Mouse (Mus musculus) gastrocnemius, postnatal 36 days (tissue): ENCODE measurements around the gene Grhpr. TPM values are rescaled to one million over a fixed set of nuclear protein-coding genes. Genes with fewer than 3 reads are reported as not detected.
"Not testable (repeated sequence)": the region's sequence is repeated elsewhere in the genome, so short reads cannot be mapped to it uniquely, and the experiment has no call there.

ENCODE experiments used
- DNase-seq, 2 experiments: peaks; one replicate each; pipeline ENCODE4 v3.0.0; 2022
- intact Hi-C: fragments of 180-260 bp; cut with DNase I; formaldehyde crosslinking; loops from one replicate; pipeline ENCODE4 v1.15.1; 2025
- total RNA-seq, 2 experiments: library from RNA; stranded (reverse); gene quantifications; 2 replicates each; pipeline ENCODE4 v1.2.3; 2021

Gene Grhpr
- total RNA-seq, 2 experiments from 2014 or later: 25.6 to 26.3 TPM

DNA sequence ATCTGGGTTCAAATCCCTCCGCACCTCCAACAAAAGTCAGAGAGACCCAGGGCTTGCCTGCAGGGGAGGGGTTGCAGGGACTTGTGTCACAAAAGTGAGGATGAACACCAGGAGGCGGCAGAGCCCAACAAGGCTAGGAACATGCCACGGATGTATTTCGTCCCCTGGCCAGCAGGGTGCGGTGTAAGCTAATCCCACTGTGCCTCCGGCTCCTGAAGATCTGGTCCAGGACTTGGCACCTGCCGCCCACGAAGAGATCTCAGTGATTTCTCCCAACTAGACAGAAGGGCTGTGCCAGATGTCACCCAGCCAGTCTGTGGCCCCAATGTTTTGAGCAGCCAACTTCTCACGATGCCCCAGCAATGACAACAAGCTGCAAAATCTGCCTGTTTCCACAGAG is 7.7 kb upstream of the Grhpr start:
- DNase-seq: peak; percentile 77
- intact Hi-C loops: no loop called here

- intact Hi-C loops: loop anchor here (2.0 kb wide), 1 partner anchor 39 kb away; the partner anchor contains the start of gene Zbtb5
- no peak for DNase-seq
These were observed 7.3 kb upstream of the Grhpr start for GRCm38 (mm10) chr4:44973871-44974270.

DNA sequence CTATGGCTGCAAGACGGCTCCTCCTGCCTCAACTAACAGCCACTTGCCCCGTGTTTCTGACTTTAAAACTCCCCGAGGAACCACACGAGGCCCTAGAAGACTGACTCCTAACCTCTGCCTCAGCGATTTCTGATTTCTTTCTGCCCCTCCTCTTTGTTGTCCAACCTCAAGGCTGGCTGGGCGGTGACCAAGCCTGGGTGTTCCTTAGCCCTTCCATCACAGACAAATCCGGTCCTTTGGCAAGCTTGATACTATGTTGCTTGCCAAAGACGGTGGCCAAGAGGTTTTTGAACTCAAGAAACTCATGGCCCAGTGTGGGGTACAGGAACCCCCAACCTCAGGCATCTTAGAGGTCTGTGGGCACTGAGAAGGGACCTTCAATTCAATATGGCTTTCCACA is 6.9 kb upstream of the Grhpr start:
- DNase-seq: no peak
- intact Hi-C loops: loop anchor here (2.0 kb wide), 1 partner anchor 38 kb away; the partner anchor contains the start of gene Zbtb5

- intact Hi-C loops: no loop called here
- no peak for DNase-seq
These were observed 5.1 kb upstream of the Grhpr start for GRCm38 (mm10) chr4:44976026-44976615.

DNA sequence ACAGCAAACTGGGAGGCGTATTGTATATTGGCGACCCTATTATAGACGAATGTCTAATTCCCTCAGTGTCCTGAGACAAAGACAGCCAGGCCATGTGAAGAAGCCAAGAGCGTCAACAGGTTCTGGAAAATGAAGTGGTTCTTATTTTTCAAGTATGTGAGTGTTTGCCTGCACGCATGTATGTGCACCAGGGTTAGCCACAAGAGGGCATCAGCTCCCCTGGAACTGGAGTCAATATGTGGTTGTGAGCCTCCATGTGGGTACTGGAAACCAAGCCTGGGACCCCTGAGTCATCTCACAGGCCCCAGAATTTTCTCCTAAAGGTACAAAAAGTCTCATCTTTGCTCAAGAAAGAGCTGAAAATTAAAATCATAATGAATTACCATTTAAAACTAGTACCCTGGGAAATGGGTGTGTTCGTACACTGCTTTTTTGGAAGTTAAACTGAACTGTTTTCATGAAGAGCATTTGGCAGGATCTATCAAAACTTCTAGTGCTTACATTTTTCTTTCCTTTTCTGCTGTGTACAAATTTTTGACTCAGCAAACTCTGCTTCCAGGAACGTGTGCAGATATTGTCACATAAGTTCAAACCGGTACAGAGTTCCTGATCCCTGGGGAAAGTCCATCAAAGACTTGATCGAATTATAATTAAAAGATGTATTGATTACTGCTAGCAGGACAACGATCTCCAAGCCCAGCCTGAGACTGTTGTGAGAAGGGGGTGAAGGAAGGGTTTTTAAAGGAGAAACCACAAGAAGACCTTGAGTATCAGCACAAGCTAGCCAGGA is 4.1 kb upstream of the Grhpr start:
- intact Hi-C loops: no loop called here
- DNase-seq: no peak

- no peak for DNase-seq
- intact Hi-C loops: no loop called here
These were observed 3.0 kb upstream of the Grhpr start for GRCm38 (mm10) chr4:44978175-44978574.

DNA sequence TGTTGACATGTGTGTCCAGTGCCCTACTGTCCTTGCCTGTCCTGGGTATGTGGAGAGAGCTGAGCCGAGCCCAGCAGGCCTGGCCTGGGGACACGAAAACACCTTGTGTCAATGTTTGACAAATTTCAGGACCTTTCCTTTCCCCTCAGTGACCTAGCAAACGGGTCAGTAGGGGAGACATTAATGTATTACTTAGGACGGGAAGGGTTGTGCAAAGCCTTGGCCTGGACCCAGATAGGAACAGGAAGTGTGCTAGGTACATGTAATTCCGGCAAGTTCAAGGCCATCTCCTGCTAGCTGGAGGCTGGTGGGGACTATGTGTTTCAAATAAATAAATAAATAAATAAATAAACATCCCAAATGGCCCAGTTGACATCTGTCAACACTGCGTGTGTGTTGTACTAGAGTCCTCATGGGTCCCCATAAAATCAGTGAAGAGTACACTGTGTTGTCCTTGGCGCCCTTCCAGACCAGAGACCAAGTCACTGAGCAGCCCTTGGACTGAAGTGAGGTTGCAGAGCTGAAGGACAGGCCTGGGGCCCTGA is 1.3 kb upstream of the Grhpr start:
- intact Hi-C loops: no loop called here

DNA sequence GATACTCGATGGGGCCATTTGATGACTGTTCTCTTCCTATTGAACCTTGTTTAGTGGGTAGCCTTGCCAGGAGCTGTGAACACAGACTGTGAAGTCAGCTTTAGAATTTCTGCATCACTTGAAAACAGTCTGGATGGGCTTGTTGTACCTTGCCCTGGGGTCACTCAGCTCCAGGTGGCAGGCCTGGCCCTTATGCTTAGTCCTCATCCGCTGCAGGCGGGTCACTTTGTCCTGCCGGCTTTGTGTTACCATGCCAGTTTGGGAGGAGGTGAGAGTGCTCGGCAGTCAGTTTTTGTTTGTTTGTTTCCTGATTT is 736 bp downstream of the Grhpr start:
- no peak for DNase-seq
- intact Hi-C loops: no loop called here

More for the DNA sequence above, 1.3 kb upstream of the Grhpr start:
- DNase-seq: no peak

DNA sequence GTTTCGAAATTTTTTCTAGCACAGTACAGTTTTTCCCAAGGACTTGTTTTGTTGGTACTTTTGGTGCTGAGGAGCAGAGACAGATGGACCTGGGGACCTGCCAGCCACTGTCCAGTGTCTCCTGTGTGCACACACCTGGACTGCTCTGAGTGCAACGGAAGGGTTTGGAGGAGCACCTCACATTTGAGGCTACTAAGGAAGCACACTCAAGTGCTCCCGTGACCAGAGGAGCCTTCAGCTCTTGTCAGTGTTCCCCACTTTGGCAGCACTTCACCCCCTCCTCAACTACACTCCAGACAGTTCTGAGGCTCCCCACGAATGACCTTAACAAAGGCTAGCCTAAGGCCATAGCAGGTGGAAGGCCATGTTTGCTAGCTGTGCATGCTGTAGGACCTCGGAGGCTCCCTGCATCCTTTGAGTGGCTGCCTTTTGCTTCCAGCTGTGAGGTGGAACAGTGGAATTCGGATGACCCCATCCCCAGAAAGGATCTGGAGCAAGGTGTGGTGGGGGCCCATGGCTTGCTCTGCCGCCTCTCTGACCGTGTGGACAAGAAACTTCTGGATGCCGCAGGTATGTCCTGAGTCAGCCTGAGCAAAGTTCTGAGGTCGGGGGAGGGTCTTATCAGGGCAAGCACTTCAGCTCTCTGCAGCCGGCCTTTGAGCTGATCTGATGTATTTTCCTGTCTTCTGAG is 1.4 kb downstream of the Grhpr start:
- intact Hi-C loops: no loop called here
- no peak for DNase-seq

GRCm38 (mm10) chr4:44983131-44983740 is 2.0 kb downstream of the Grhpr start:
- intact Hi-C loops: no loop called here
- no peak for DNase-seq

GRCm38 (mm10) chr4:44990560-44990959 is 9.4 kb downstream of the Grhpr start:
- DNase-seq: no peak
- intact Hi-C loops: no loop called here

GRCm38 (mm10) chr4:44992330-44992729 is 11.1 kb downstream of the Grhpr start:
- DNase-seq, intact Hi-C loops: not testable (repeated sequence)

- intact Hi-C loops: not testable (repeated sequence)
These were observed 12.0 kb downstream of the Grhpr start for GRCm38 (mm10) chr4:44993179-44993578.

DNA sequence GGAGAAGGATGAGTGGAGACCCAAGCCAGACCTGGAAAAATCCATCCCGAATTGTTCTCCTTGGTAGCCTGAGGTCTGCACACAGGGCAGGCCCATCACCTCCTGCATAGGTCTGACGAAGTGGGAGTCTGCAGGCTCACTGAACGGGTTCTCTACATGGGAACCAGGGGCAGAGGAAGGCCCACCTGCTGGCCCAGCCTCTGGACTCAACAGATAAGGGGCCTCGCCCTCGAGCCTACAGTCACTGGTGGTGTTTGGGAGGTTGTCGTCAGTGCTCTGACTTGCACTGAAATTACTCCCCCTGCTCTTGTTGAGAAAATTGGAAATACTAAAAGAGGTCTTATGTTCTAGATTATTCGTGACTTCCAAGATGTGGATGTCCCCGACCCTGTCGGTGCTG is 12.7 kb downstream of the Grhpr start:
- DNase-seq: no peak
- intact Hi-C loops: no loop called here

More at GRCm38 (mm10) chr4:44993179-44993578, 12.0 kb downstream of the Grhpr start:
- DNase-seq: not testable (repeated sequence)

DNA sequence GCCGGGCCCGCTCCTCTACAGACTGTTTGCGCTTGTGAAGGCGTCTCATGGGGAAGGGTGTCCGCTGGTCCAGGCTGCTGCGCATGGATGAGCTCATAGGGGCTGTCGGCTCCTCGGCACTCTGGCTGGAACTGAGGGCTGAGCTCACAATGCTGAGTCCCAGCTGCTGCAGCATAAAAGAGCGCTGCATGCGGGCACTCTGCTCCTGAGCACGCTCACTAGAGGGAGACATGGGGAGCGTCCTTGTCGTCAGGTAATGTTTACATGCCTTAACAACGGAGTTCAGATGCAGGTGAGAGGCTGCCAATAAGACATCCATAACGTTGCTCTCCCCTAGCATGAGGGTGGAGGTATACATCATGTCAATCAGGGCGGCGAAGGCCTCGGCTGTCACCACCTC is 13.6 kb downstream of the Grhpr start:
- intact Hi-C loops: no loop called here
- DNase-seq: no peak

- intact Hi-C loops: no loop called here
- DNase-seq: no peak
These were observed 16.9 kb downstream of the Grhpr start for GRCm38 (mm10) chr4:44998071-44998470.

DNA sequence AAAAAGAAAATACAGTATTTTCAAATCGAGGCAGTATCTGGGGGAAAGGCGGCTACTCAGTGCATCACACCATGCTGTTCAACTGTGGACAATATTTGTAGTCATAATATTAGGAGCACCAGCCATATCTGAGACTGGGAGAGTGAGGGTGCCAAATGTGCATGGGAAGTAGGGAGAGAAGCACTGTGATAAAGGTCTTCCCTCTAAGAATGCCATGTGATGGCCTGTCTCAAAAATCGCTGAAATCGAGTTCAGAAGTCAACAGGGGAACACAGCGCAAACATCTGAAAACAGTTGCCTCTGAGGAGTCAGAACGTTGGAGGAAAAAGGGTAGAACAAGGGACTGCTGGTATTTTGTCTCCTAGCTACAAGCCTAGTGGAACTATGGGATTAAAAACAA is 18.8 kb downstream of the Grhpr start:
- no peak for DNase-seq
- intact Hi-C loops: no loop called here

DNA sequence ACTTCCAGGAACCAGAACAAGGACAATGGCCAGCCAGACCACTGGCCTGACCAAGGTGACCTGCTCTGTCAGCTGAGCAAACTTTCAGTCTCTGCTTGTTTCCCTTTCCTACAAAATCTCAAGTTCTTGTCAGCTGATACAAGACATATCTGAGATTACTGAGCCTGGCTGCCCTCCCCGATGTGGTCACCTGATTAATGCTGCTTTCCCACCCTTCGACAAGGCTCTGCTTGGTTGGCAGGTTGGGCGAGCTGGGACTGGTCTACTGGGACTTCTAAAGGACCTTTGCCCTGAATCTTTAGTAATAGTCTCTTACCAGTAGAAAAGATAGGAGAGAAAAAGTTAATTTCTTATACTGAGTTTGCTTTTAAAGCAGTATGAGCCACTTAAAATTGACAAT is 24.3 kb downstream of the Grhpr start:
- DNase-seq: no peak
- intact Hi-C loops: no loop called here

DNA sequence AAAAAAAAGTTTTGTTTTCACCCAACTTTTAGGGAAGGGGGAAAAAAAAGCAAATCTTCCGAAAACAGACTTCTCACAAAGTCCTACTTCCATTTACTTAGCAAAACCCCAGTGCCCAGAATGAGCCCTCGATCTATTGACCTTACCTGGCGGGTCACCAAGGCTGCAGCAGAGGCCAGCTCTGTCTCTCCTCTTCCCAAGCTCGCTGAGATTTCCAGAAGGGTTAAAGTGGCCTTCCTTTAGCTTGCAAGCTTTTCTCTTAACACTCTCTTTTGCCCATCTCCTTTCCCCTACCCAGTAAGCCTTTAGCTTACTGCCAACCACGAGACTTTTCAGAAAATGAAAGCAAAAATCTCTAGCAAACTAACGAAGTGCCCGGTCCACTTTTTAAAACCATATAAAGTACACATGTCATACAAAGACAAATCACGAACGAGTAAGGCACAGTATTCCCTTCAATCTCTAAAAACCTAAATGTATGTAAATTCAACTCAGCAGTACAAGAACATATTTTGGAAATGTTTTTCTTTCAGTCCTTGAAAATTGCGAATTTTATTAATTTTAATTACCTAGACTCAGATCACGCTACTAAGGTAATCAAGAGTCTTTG is 29.7 kb downstream of the Grhpr start:
- DNase-seq: no peak

GRCm38 (mm10) chr4:45011581-45012104 is 30.4 kb downstream of the Grhpr start:
- intact Hi-C loops: loop anchor here (2.0 to 10.0 kb wide), 3 partner anchors 37 to 963 kb away; no protein-coding TSS in a partner anchor
- peak; percentile 56 to 57 for DNase-seq

More for the DNA sequence above, 29.7 kb downstream of the Grhpr start:
- intact Hi-C loops: loop anchor here (10.0 kb wide), 2 partner anchors 604 to 964 kb away; no protein-coding TSS in a partner anchor
